Mouse (Mus musculus): ENCODE results near the gene Foxk1. TPM values are rescaled to one million over a fixed set of nuclear protein-coding genes. Genes with fewer than 3 reads are reported as not detected.

The Foxk1 gene
- total RNA-seq, 2 experiments from 2014 or later, result 12.2 to 18.9 TPM

- Histone ChIP-seq H3K4me3 (no peak overlapping the region), H3K27ac (no peak overlapping the region)
- intact Hi-C loops (cut with DNase I), result no loop called here
- no peak for DNase-seq
- no peak for TF ChIP-seq CTCF (IDR thresholded peaks at IDR 0.05)
These were observed 60.8 kb downstream of the Foxk1 start for GRCm38 (mm10) chr5:142461942-142462640.

DNA sequence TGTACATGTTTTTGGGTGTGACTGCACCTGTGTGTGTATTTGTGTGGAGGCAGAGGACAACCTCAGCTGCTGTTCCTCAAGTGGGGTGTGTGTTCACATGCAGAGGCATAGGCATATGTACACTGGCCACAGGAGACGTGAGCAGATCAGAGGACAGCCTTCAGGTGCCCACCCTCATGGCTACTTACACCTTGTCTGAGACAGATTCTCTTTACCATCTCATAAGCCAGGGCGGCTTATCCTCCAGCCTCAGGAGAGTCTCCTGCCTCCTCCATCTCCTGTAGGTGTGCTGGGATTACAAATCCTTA, 61.3 kb downstream of the Foxk1 start:
- intact Hi-C loops (cut with DNase I), result no loop called here
- no peak overlapping the region for H3K4me3 ChIP-seq
- TF ChIP-seq CTCF (IDR thresholded peaks at IDR 0.05), result no peak
- H3K27ac ChIP-seq, result peak overlapping the region; percentile 89; the same call in 1 of the 2 replicates
- no peak for DNase-seq

DNA sequence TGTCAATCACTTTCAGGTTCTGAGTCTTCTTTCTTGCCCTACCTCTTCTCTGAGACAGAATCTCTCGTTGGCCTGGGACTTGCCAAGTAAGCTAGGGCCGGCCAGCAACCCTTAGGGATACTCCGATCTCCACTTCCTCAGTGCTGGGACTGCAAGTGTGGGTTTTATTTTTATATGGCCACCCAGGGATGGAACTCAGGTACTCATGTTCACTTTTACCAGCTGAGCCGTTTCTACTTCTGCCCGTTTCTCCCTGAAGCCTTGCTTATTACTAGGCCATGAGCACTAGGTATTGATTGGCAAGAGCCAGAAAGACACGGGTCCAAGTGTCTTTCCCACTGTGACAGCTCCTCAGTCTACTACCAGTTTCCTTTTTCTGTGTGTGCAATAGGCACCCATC, 61.7 kb downstream of the Foxk1 start:
- TF ChIP-seq CTCF (IDR thresholded peaks at IDR 0.05), result no peak
- peak overlapping the region; percentile 99 for H3K4me3 ChIP-seq

GRCm38 (mm10) chr5:142463461-142464454, 62.5 kb downstream of the Foxk1 start, which contains the start of gene Ap5z1:
Gene Ap5z1 (plus strand): TSS chr5:142463944.
- peak; percentile 97 for DNase-seq
- no peak for TF ChIP-seq CTCF (IDR thresholded peaks at IDR 0.05)
- intact Hi-C loops (cut with DNase I), result no loop called here
- Histone ChIP-seq H3K4me3 (peak within 1 kb of the TSS; percentile 99), H3K27ac (peak within 1 kb of the TSS; percentile 89)

More for the DNA sequence above, 61.7 kb downstream of the Foxk1 start:
- H3K27ac ChIP-seq, result peak overlapping the region; percentile 89
- DNase-seq, result no peak
- intact Hi-C loops (cut with DNase I), result no loop called here

DNA sequence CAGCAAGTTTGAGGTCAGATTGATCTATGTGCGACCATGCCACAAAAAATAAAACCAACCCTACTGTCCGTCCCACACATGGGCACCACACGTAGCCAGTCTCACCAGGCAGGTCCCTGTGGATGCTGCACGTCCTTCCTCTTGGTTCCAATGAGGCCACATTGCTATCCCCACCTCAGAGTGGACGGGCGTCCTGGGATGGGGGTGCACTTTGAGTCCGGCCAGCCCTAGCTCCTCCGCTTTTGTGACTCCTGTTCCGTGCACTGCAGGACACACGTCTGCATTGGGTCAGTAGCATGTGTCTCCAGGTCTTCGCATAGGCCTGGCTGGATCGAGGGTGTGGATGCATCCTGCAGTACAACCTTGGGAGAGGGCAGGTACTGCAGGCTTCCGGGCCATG, 67.1 kb downstream of the Foxk1 start:
- no peak overlapping the region for H3K27ac ChIP-seq
- intact Hi-C loops (cut with DNase I), result no loop called here
- no peak overlapping the region for H3K4me3 ChIP-seq
- no peak for TF ChIP-seq CTCF (IDR thresholded peaks at IDR 0.05)
- DNase-seq, result no peak

DNA sequence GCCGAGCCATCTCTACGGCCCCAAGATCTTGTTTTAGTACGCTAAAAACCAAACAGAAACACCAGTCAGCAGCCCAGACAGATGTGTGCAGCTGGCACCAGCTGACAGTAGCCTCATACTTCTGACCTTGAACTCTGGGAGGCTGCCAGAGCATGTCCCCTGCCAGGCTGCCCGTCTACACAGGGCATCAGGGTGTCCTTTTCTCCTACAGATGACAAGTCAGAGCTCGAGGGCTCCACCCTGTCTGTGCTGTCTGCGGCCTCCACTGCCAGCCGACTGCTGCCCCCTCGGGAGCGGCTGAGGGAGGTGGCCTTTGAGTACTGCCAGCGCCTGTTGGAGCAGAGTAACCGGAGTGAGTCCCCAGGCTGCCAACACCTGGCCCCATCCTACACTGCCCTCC, 68.5 kb downstream of the Foxk1 start:
- no peak overlapping the region for H3K27ac ChIP-seq
- no peak overlapping the region for H3K4me3 ChIP-seq
- intact Hi-C loops (cut with DNase I), result no loop called here

DNA sequence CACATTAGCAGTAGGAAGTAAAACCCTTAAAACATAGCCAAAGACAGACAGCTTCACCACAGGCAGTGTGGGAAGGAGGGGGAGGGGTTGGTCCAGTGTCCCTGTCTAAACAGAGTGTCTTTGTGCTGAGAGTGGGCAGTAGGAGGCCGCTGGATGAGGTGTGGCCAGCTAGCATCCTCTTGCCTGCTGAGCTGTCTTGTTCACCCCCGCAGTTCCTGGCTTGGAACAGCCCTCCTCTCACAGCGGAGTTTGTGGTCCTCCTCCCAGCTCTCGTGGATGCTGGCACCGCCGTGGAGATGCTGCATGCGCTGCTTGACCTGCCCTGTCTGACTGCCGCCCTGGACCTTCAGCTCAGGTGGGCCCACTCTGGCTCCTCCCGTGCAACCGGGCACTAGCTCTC, 72.4 kb downstream of the Foxk1 start:
- Histone ChIP-seq H3K4me3 (no peak overlapping the region), H3K27ac (no peak overlapping the region)
- TF ChIP-seq CTCF (IDR thresholded peaks at IDR 0.05), result no peak
- no peak for DNase-seq
- intact Hi-C loops (cut with DNase I), result no loop called here

More for the DNA sequence above, 68.5 kb downstream of the Foxk1 start:
- DNase-seq, result peak; percentile 11
- TF ChIP-seq CTCF (IDR thresholded peaks at IDR 0.05), result no peak

- H3K27ac ChIP-seq, result no peak overlapping the region
- TF ChIP-seq CTCF (IDR thresholded peaks at IDR 0.05), result no peak
- intact Hi-C loops (cut with DNase I), result loop anchor here (5.0 kb wide), 1 partner anchor 242 kb away; no protein-coding TSS in a partner anchor
- no peak overlapping the region for H3K4me3 ChIP-seq
- no peak for DNase-seq
These were observed 74.4 kb downstream of the Foxk1 start for GRCm38 (mm10) chr5:142475669-142476068.

DNA sequence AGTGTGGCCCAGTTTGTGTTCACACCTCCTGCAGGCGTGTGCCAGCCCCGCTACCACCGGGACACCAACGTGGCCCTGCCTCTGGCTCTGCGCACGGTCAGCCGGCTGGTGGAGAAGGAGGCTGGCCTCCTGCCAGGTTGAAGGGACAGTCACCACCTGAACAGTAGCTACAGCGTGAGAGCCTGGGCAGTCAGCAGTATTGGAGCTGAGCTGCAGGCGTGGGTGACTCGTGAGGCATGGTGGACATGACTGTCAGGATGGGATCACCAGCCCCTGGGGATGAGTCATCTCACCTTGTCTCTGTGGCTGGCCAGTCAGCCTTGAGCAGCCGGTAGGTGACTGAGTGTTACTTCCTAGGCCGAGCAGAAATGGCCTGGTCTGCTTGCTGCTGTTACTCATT, 76.0 kb downstream of the Foxk1 start:
- Histone ChIP-seq H3K27ac (no peak overlapping the region), H3K4me3 (no peak overlapping the region)
- intact Hi-C loops (cut with DNase I), result loop anchor here (5.0 kb wide), 1 partner anchor 240 kb away; no protein-coding TSS in a partner anchor
- DNase-seq, result no peak
- TF ChIP-seq CTCF (IDR thresholded peaks at IDR 0.05), result no peak

DNA sequence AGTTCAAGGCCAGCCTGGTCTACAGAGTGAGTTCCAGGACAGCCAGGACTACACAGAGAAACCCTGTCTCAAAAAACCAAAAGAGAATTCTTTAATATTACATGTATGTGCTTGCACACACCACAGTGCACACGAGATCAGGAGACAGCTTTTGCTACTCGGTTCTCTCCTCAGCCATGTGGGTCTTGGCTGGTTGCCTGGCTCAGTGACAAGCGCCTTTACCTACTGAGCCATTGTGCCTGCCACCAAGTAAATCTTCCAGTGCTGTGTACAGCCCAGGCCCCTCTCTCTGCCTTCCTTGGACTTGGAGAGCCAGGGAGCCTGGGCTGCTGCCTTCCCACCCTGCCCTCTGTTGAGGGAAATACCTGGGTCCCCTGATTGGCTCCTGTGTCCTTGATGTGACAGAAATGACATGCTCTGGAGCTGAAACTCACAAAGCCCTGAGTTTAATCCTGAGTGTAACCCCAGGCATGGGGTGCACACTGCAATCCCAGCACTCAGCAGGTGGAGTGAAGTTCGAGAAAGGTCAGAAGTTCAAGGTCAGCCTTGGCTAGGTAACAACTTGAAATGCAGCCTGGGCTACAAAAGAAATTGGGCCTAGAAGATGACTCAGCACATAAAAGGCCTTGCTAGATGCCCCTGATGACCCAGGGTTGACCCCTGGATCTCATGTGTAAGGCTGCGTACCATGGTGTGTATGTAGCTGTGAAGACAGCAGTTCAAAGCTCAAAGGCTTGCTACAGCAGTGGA, 76.7 kb downstream of the Foxk1 start:
- no peak for DNase-seq

DNA sequence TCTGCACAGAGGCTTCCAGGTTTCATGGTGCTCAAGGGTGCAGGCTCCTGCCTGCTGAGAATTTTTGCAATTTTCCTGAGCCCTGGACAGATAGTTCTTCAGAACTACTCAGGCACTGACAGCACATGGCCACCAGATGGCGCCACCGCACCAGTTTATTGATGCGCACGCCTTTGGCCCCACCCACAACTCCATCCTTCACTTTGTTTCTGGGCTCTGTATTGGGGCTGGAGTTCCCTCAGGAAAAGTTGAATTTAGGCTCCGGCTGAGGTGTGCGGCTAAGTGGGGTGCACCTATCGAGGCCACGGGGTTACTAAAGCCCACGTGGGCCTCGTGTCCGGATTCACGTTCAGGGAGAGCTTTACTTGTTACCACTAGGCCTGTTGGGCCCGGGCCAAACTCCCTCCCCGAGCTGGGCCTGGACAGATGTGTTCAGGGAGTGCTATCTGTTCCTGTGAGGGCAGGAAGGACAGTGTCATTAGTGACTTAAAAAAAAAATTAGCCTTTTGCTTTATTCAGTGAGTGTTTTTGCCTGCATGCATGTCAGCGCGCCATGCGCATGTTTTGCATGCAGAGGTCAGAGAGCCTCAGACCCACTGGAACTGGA, 77.6 kb downstream of the Foxk1 start:
- Histone ChIP-seq H3K4me3 (peak overlapping the region; percentile 57), H3K27ac (peak overlapping the region; percentile 50)
- intact Hi-C loops (cut with DNase I), result loop anchor here (1.0 to 5.0 kb wide), 2 partner anchors 72 to 238 kb away; partner anchors contain the start of gene Radil
- TF ChIP-seq CTCF (IDR thresholded peaks at IDR 0.05), result peak; percentile 94
- DNase-seq, result peak; percentile 88

More for the DNA sequence above, 76.7 kb downstream of the Foxk1 start:
- no peak overlapping the region for H3K4me3 ChIP-seq
- H3K27ac ChIP-seq, result no peak overlapping the region
- TF ChIP-seq CTCF (IDR thresholded peaks at IDR 0.05), result no peak
- intact Hi-C loops (cut with DNase I), result loop anchor here (1.0 to 5.0 kb wide), 2 partner anchors 73 to 239 kb away; partner anchors contain the start of gene Radil

DNA sequence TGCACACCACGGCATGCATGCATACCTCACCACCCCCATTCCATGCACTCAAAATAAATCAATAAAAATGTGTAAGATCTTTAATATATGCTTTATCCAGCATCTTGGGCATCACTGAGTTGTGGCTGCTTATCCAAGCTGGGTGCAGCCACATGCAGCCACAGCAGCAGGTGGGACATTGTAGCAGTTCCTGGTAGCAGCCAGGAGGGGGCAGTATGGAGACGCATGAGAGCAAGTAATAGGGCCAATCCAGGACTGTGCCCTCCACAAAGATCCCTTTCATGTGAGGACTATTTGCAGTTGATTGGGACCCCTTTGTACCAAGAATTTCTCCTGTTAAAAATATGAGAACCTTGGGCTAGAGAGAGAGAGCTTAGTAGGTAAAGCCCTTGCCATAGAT, 81.2 kb downstream of the Foxk1 start:
- DNase-seq, result peak; percentile 67
- H3K27ac ChIP-seq, result no peak overlapping the region
- peak; percentile 76 for TF ChIP-seq CTCF (IDR thresholded peaks at IDR 0.05)
- H3K4me3 ChIP-seq, result no peak overlapping the region
- intact Hi-C loops (cut with DNase I), result loop anchor here (10.0 kb wide), 1 partner anchor 142 kb away; the partner anchor contains the start of gene Wipi2
